Mouse (Mus musculus) lung, embryonic 15.5 days (tissue): ENCODE measurements around the gene Cdk5rap3. TPM values are rescaled to one million over a fixed set of nuclear protein-coding genes. Genes with fewer than 3 reads are reported as not detected.

Source experiments
- ATAC-seq: fragments of 200-750 bp; cut with Nextera tagmentation; 2 replicates; pipeline ENCODE4 v1.8.0; 2017; ENCODE audit warnings: moderate number of reproducible peaks, borderline replicate concordance; ENCODE audit not compliant: low FRiP score, low TSS enrichment; ENCODE audit errors: extremely low read depth
- H3K27ac ChIP-seq: fragments of 300-500 bp; sonication (generic); 2 replicates; pipeline ENCODE4 v1.5.1; 2015; ENCODE audit warnings: moderate library complexity, mild to moderate bottlenecking, inconsistent platforms
- H3K27me3 ChIP-seq: fragments of 300-500 bp; sonication (generic); 2 replicates; pipeline ENCODE4 v1.6.1; 2015; ENCODE audit warnings: inconsistent platforms
- H3K36me3 ChIP-seq: fragments of 300-500 bp; sonication (generic); 2 replicates; pipeline ENCODE4 v1.6.1; 2015; ENCODE audit warnings: inconsistent platforms
- H3K4me1 ChIP-seq: fragments of 300-500 bp; sonication (generic); 2 replicates; pipeline ENCODE4 v1.6.1; 2015; ENCODE audit warnings: inconsistent platforms
- H3K4me2 ChIP-seq: fragments of 300-500 bp; sonication (generic); 2 replicates; pipeline ENCODE4 v1.6.1; 2015; ENCODE audit warnings: inconsistent platforms, mild to moderate bottlenecking, moderate library complexity
- H3K4me3 ChIP-seq: fragments of 300-500 bp; sonication (generic); 2 replicates; pipeline ENCODE4 v1.5.1; 2015; ENCODE audit warnings: mild to moderate bottlenecking, inconsistent platforms
- H3K9ac ChIP-seq: fragments of 300-500 bp; sonication (generic); 2 replicates; pipeline ENCODE4 v1.6.1; 2015; ENCODE audit warnings: inconsistent platforms
- H3K9me3 ChIP-seq: fragments of 300-500 bp; sonication (generic); 2 replicates; pipeline ENCODE4 v1.6.1; 2016; ENCODE audit warnings: inconsistent platforms
- WGBS: fragments of 180-500 bp; shearing (Covaris S2); methylation state at CpG from one replicate; pipeline ENCODE4 v1.1.7; 2015; 5-methylcytosine and 5-hydroxymethylcytosine counted together
- polyA plus RNA-seq: library from polyadenylated mRNA; unstranded; fragments of >200 nt; fragmentation: Nextera tagmentation; extraction: Ambion mirVana; gene quantifications from 2 replicates; pipeline ENCODE4 v1.2.1, GENCODE M21; 2015

Gene Cdk5rap3
- polyA plus RNA-seq, 1 experiment from 2014 or later, result 67.2 TPM

DNA sequence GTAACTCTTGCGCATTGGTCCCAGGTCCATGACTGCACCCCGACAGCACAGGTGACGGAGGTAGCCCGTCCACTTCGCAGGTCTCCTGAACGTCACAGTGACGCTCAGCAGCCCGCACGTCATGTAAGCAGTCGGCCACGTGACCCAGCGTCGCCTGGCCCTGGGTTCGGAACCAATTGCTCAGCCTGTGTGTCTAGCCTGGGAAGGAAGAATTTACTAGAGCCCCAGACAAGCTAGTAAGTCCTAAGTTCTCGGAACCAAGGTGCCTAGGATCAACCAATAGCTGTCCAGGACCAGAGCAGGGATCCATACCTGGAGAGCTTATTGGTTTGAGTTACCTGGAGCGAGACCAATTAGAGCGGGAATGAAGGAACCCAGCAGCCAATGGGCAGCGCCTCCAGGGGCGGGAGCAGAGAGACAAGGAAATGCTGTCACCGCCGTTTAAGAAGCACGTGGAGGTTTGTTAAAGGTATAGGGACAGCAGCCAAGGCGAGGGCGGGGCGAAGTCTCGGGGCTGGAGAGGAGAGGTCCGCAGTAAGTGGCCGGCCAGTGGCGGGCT is 27.5 kb upstream of the Cdk5rap3 start, which contains the start of gene Pnpo:
TSS of gene Pnpo (minus strand) at position 241 of the 559 bp plus-strand sequence.
- Histone ChIP-seq H3K27me3 (no peaks in the 10 kb centered on the region), H3K4me3 (peak within 1 kb of the TSS; percentile 62), H3K4me1 (peaks cover 15% of the 10 kb centered on the region), H3K9me3 (no peaks in the 10 kb centered on the region), H3K9ac (peak within 1 kb of the TSS; percentile 51), H3K27ac (0 out of 2 replicates have a peak within 1 kb of the TSS, but pooled peaks have one; percentile 41), H3K36me3 (no peaks in the 10 kb centered on the region), H3K4me2 (peak within 1 kb of the TSS; percentile 98)
- peak; percentile 92 for ATAC-seq
- whole genome bisulfite sequencing, result under 1% methylated on average over 29 of the region's 29 CpGs

DNA sequence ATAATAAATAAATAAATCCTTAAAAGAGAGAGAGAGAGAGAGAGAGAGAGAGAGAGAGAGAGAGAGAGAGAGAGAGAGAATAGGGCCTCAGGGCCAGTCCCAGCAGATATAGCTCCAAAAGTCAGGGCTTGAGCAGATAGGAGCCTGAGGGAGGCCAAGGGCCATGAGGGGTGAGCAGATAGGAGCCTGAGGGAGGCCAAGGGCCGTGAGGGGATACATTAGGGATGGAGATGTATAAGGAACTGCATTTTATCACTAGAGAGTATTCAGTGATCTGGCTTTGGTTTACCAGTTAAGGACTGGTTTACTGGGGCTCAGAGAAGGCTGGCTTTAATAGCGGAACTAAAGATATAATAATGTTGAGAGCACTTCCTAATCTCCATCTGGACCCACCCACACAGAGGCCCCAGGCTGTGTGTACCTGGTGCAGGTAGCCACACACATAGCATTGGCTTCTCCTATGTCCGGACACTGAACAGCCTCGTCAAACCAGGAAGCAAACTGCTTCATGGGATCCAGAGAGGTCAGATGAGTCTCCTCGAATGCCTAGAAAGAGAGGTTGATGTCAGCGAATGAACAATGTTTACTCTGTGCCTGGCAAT is 25.8 kb upstream of the Cdk5rap3 start:
- Histone ChIP-seq H3K9me3 (no peaks in the 10 kb centered on the region), H3K4me1 (peaks cover 19% of the 10 kb centered on the region), H3K27ac (no peak overlapping the region), H3K4me2 (no peak overlapping the region), H3K36me3 (no peaks in the 10 kb centered on the region), H3K9ac (no peak overlapping the region), H3K4me3 (no peak overlapping the region), H3K27me3 (no peaks in the 10 kb centered on the region)
- ATAC-seq, result no peak
- 66% methylated on average over 6 of the region's 6 CpGs for WGBS

DNA sequence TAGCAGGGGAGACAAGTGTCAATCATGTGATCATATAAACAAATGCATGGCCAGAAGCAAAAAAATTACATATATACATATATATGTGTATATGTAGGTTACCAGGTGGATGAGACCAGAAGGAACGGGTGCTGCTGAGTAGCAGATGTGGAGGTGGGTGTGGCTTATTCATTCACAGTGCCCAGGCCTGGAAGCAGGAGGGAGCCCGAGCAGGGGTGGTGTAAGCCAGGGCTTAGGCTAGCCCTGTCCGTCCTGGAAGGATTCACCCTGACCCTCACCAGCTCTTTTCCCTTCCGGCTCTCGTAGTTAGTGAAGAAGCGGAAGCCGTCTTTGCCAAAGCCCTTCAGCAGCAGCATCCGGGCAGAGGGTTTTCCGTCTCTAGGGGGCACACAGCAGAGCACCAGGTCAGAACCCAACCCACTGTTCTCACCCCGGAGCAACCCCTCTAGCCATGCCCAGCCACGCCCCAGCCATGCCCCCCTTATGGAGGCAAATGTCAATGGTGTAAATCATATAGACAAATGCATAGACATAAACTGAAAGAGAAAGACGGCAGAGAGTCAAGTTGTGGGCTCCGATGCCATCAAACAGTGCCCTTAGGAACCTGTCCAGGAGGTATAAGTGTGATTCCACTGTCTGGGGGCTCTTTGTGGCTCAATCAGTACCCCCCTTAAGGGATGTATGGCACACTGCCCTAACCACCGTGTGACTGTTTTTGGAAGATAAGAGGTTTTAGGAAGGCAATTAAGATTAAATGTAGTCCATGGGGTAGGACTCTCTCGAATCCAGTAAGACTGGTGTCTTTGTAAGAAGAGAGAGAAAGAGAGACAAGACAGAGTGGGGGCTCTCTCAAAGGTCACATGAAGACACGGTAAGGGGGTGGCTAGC is 24.5 kb upstream of the Cdk5rap3 start:
- ATAC-seq, result no peak

DNA sequence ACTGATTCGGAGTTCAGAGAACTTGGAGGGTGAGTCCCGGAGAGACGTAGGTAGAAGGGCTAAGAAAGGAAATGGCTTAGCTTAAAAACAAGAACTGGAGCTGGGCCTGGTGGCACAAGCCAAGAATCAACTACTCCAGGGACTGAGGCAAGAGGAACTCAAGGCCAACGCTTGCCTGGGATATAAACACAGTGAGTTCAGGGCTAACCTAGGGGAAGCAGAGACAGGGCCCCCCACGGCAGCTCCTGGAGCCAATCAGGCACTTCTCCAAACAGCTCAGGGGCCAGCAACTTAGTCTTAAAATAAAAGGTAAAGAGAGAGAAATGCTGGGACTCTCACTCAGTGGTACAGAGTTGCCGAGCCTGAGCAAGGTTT is 22.1 kb upstream of the Cdk5rap3 start:
- no peak overlapping the region for H3K27ac ChIP-seq
- no peaks in the 10 kb centered on the region for H3K36me3 ChIP-seq
- no peaks in the 10 kb centered on the region for H3K9me3 ChIP-seq
- no peak for ATAC-seq
- H3K4me1 ChIP-seq, result peaks cover 33% of the 10 kb centered on the region
- no peak overlapping the region for H3K4me3 ChIP-seq
- H3K27me3 ChIP-seq, result no peaks in the 10 kb centered on the region
- no peak overlapping the region for H3K4me2 ChIP-seq
- no peak overlapping the region for H3K9ac ChIP-seq
- WGBS, result 82% methylated on average over 6 of the region's 6 CpGs

More for the DNA sequence above, 24.5 kb upstream of the Cdk5rap3 start:
- Histone ChIP-seq H3K9me3 (no peaks in the 10 kb centered on the region), H3K4me1 (peaks cover 24% of the 10 kb centered on the region), H3K27me3 (no peaks in the 10 kb centered on the region), H3K4me3 (no peak overlapping the region), H3K9ac (no peak overlapping the region), H3K36me3 (no peaks in the 10 kb centered on the region), H3K27ac (no peak overlapping the region), H3K4me2 (no peak overlapping the region)
- 68% methylated on average over 16 of the region's 16 CpGs for WGBS

DNA sequence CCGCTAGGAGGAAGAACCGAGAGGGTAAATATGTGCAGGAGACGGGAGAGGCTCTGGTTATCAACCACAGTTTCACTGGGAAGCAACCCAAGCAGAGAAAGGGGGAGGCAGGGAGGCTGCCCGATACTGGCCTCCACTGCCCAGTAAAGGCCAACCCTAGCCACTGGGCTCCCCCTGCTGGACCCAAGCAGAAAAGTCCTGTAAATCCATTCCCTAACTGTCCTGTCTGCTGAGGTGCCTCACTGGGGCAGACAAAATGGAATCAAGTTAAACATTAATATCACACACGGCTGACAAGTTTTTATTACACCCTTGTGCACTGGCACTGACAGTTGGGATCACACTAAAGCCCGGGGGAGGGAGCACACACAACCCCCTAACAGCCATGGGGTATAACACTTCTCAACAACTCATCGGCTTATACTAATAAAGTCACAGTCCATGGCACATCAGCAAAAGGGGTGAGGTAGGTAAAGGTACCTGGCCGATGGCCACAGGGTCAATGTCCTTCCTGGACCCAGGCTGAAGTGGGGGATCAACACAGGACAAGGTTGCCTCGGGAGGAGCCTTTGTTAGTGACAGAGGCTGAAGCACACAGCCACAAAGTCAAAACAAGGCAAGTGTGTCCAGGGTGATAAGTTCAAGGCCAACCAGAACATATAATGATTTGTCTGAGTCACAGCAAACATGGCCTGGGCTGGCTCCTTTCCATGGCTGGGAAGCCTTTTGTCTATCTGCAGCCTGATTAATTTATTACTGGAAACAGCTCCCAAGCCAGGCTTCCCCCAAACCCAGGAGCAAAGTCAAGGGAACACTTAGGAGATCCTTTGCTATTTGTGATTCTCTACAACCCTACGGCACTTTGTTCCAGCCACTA is 21.5 kb upstream of the Cdk5rap3 start:
- ATAC-seq, result no peak
- Histone ChIP-seq H3K4me1 (peaks cover 34% of the 10 kb centered on the region), H3K9me3 (no peaks in the 10 kb centered on the region), H3K4me2 (no peak overlapping the region), H3K9ac (no peak overlapping the region), H3K27me3 (no peaks in the 10 kb centered on the region), H3K27ac (peak overlapping the region; percentile 63; the same call in 1 of the 2 replicates), H3K4me3 (no peak overlapping the region), H3K36me3 (no peaks in the 10 kb centered on the region)
- WGBS, result 41% methylated on average over 10 of the region's 10 CpGs

DNA sequence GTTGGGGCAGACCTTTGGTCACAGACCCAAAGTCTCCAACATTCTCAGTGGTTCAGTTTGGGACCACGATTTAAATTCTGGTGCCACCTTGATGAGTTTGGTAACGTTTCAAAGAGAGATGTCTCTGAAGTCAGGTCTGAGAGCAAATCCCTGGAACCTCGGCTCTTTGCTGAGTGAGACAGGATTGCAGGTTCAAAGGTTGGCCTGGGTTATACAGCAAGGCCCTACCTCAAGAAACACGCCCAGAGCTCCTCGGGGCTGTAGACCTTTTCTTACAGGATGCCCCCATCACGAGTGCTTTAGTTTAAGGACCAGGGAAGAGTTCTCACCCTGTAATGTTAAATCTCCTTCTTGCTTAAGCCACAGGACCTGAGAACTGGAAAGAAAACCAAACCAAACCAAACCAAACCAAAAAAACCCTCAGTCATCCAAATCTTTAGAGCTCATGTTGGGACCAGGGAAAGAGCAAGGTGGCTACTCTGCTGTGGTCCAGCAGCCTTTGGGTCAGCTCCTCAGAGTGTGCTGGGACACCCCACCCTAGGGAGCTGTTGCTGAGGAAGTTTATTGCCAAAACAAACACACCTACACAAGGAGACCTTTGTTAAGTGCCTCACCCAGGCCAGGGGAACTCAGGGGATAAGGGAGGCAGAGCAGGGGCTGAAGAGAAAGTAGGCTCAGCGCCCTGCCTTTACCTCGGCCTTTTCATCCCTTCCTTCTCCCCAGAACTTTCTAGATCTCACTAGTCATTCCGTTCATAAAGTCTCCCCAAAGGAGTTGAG is 19.8 kb upstream of the Cdk5rap3 start:
- H3K9me3 ChIP-seq, result no peaks in the 10 kb centered on the region
- H3K4me1 ChIP-seq, result peaks cover 34% of the 10 kb centered on the region
- ATAC-seq, result no peak
- no peak overlapping the region for H3K4me3 ChIP-seq
- no peak overlapping the region for H3K4me2 ChIP-seq
- no peaks in the 10 kb centered on the region for H3K36me3 ChIP-seq
- H3K27me3 ChIP-seq, result no peaks in the 10 kb centered on the region
- H3K9ac ChIP-seq, result no peak overlapping the region
- 79% methylated on average over 9 of the region's 9 CpGs for WGBS
- peak overlapping the region; percentile 10; the same call in 1 of the 2 replicates for H3K27ac ChIP-seq

DNA sequence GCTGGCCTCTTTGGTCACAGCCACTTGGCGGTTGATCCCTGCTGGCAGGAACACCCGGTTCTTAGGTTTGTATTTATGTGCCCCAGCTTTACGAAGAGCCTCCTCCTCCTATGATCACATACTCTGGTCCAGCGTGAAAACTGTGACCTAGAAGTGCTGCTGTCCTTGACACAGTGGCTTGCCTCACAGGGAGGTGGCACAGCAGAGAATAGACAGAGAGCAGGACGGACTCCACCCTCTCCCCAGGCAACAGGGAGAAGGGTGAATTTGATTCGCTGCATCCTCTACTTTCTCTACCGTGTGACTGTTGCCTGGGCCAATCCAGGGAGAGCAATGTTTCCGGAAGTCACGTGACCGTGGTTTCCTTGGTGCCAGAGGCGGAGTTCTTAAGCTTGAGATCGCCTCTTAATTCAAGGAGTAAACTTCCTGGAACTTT is 18.6 kb upstream of the Cdk5rap3 start:
- peak; percentile 81 for ATAC-seq
- H3K9me3 ChIP-seq, result no peaks in the 10 kb centered on the region
- no peak overlapping the region for H3K4me3 ChIP-seq
- H3K27me3 ChIP-seq, result no peaks in the 10 kb centered on the region
- peak overlapping the region; percentile 34 for H3K4me2 ChIP-seq
- H3K27ac ChIP-seq, result peak overlapping the region; percentile 45
- H3K36me3 ChIP-seq, result no peaks in the 10 kb centered on the region
- H3K4me1 ChIP-seq, result peaks cover 34% of the 10 kb centered on the region
- no peak overlapping the region for H3K9ac ChIP-seq
- 24% methylated on average over 12 of the region's 12 CpGs for WGBS

DNA sequence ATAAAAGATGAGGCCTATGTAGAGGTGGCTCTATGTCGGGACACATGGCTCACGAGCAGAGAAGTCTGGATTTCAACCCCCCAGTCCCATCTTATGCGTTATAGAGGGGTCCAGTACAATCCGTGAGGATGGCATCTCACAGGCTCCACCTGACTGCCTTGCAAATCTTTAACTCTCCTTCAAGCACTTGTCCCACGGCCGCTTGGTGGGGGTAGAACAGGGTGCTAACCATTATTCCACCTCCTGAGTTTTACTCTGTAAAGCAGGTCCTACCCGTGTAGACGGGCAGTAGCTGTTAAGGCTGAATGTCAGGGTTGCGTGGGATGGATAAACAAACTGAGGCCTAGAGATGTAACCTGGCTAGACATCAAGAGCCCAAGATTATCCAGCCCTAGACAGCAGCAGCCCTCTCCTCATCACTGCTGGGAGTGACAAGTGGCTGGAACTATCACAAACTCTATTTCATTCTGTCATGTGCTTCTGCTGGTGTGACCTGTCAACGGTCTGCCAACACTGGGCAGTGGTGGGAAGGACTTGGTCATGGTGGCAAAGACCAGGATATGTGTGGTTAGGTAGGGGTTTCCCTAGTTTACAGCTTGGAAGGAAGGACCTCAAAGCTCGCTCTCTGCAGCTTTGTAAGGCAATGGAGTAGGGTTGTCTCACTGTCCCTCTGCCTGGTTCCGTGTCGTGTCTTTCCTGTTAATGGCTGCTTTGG is 17.4 kb upstream of the Cdk5rap3 start:
- H3K9me3 ChIP-seq, result no peaks in the 10 kb centered on the region
- peaks cover 38% of the 10 kb centered on the region for H3K4me1 ChIP-seq
- H3K9ac ChIP-seq, result no peak overlapping the region
- no peak for ATAC-seq
- no peak overlapping the region for H3K27ac ChIP-seq
- 78% methylated on average over 13 of the region's 13 CpGs for WGBS
- no peak overlapping the region for H3K4me3 ChIP-seq
- no peaks in the 10 kb centered on the region for H3K36me3 ChIP-seq
- no peak overlapping the region for H3K4me2 ChIP-seq
- peaks cover 9% of the 10 kb centered on the region; the same call in 1 of the 2 replicates for H3K27me3 ChIP-seq

DNA sequence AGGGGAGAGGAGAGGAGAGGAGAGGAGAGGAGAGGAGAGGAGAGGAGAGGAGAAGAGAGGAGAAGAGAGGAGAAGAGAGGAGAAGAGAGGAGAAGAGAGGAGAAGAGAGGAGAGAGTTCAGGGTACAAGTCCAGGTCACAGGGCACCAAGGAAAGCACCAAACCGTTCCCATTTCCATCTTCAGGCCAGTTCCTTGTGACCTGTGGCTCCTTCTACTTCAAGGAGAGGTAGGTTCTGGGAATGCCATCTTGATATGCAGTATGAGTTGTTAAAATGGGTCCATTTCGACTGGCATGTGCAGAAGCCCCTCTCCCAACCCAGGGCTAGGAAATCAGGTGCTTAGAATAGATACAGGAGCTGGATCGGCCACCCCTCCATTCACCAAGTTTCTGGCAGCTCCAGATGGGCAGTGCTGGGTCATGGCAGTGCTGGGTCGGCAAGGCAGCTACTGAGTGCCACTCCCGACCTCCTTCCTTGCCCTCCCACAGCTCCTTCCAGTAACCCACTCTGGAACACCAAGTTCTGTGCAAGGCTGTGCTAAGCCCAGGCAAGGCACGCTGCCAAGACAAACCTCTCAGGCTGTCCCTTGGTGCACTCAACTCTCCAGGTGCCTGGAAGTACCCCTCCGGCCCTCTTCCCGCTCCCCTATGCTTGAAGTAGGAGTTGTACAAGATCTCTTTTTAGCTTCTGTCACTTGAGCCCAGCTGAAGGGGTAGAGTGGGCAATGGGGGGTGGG is 15.2 kb upstream of the Cdk5rap3 start:
- Histone ChIP-seq H3K9me3 (no peaks in the 10 kb centered on the region), H3K27me3 (peaks cover 9% of the 10 kb centered on the region; the same call in 1 of the 2 replicates), H3K4me2 (peak overlapping the region; percentile 41), H3K27ac (peak overlapping the region; percentile 90), H3K36me3 (no peaks in the 10 kb centered on the region), H3K9ac (no peak overlapping the region), H3K4me1 (peaks cover 37% of the 10 kb centered on the region), H3K4me3 (peak overlapping the region; percentile 4; the same call in 1 of the 2 replicates)
- ATAC-seq, result peak; percentile 50
- WGBS, result 38% methylated on average over 8 of the region's 8 CpGs
